Mouse (Mus musculus) urinary bladder, adult 18-20 months (tissue): ENCODE measurements around the gene Oxnad1.
"Not testable (repeated sequence)": the region's sequence is repeated elsewhere in the genome, so short reads cannot be mapped to it uniquely, and the experiment has no call there.

Experiments used
- DNase-seq, 2 experiments: peaks; one replicate each; pipeline ENCODE4 v3.0.0; 2022; ENCODE audit warnings: low spot score in 2 of 2, mixed read lengths in 2 of 2

Oxnad1 gene

DNA sequence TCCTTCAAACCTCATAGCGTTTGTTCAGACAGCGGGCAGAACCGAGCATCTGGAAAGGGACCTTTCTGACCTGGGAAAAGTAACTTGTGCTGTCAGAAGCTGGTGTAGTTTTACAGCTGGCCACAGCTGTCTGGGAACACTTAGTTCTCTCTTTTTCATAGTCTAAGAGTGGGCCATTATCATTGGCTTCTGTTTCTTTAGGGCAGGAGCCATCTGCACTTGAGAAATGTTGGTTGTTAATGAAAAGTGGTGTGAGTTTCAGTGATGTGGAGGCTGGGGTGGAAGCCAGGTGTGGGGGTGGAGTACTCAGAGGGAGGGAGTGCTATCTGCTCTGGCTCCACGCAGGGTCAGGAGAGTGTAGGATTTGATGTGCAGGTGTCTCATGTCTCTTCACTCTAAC, 6.0 kb downstream of the Oxnad1 start:
- DNase-seq: no peak

DNA sequence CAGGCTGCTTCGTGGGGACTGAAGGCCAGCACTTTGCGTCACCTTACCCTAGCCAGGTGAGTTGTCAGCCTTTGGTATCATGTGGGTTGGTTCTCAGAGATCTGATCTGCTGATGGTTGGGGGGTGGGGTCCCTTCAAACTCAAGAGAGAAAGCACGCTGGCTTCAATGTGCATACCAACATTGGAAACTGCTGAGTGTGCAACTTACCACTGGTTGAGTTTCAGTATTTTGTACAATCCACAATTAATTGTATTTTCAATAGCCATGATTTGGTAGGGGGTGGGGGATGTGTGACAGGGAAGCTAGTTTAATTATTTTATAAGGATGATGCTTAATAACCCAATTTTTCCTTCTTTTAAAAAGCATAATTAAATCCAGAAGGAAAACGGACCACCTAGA, 6.5 kb downstream of the Oxnad1 start:
- no peak for DNase-seq

DNA sequence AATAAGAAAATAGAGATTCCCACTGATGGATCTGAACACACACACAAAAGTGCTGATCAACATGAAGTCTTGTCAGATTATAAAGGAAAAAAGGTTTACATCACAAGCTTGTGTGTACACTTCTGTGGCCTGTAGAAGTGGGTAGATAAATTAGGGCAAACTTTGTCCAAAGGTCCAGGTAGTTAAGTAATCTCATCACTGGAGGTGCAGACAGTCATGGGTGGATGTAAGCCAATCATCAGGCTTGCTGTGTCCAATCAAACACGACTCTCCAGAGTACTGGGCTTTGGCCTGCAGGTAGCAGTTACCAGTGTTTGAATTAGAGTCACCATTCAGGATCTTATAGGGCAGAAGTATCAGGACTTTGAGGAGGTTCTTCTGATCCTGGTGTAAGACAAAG, 7.8 kb downstream of the Oxnad1 start:
- DNase-seq: no peak

DNA sequence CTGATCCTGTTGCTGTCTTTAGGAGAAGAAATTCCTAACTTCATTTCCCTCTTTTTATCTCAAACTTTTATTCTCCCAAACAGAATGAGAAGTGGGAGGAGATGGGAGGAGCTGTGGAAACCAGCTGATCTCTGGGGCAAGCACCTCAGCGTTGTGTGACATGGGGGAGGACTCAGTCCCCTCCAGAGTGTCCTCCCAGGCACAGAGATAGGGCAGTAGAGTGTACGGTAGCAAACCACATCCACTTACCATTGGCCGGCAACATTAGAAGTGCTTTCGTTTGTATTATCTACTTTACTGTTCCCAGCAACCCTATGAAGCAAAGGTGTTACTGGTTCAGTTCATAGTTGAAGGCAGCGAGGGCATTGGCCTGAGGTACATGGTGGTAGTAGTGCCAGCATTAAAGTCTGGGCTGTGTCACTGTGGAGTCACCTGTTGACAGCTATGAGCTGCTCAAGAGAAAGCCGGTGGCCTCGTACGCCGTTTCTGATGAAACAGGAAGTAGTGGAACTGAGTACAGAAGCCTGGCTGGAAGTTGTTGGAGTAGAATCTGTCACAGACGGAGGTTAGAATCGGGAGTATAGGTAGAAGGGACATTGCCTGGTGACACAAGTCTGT, 8.4 kb downstream of the Oxnad1 start:
- no peak for DNase-seq

DNA sequence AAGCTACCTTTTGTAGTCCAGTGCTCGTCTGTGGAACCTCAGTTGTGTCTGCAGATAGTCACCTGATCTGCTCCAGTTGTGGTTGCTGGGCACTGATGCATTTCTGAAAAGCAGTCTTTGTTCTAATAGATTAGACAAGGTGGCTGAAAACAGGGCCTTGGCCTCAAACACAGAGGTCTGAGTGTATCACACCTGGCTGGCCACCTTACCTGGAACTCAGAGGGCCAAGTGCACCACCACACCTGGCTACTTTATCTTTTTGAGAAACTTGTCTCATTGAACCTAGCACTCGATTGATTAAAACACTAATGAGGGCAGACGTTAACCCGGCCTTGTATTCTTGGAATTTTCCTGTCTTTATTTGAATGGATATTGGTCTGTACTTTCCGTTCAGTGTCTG, 10.5 kb downstream of the Oxnad1 start:
- DNase-seq: no peak

DNA sequence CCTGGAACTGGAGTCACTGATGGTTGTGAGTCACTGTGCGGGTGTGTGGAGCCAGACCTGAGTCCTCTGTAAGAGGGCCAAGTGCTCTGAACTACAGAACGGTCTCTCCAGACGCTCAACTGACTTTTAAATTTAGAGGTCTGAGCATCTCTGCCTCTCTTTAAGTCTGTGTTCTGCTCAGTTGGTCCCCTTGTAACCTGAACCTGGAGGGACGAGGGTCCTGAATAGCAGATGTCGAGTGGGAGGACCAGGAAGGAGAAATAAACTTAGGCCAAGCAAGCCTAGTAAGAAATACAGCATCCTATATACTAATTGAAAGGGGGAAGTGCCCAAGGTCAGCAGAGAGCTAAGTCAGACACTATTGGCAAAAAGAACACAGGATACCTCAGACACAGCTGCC, 11.6 kb downstream of the Oxnad1 start:
- DNase-seq: no peak

DNA sequence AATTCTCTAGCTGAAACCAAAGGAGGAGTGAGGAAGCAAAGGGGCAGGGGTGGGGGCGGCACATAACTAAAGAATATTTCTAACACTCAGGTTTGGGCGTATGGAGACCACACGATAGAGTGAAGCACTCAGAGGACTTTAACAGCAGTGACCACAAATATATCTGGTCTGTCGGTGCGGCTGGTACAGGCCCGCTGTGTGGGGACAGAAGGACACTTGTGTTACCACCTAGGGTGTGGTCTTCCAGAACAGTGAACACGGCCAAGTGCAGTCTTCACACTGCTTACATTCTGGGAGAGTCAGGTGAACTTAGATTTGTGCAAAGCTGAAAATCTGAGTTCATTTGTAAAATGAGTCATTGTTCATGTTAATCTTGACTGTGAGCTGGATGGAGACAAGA, 12.5 kb downstream of the Oxnad1 start:
- no peak for DNase-seq

DNA sequence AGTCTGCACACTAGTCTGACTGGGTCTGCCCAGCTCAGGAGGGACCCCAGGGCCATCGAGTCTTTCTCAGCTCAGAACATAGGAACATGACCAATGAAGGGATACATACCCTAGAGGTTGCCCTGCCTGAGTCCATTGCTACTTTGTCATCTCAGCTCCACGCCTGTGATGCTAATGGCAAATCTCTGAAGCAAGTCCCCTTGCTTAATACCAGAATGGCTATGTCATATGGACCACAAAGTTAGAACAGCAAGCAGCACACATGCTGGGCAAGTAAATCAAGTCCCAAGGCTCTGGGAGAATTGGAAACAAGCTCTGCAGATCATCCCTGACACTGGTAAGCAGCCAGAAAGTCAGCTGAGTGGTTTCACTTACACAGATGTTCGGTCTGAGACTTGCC, 13.8 kb downstream of the Oxnad1 start:
- DNase-seq: no peak

DNA sequence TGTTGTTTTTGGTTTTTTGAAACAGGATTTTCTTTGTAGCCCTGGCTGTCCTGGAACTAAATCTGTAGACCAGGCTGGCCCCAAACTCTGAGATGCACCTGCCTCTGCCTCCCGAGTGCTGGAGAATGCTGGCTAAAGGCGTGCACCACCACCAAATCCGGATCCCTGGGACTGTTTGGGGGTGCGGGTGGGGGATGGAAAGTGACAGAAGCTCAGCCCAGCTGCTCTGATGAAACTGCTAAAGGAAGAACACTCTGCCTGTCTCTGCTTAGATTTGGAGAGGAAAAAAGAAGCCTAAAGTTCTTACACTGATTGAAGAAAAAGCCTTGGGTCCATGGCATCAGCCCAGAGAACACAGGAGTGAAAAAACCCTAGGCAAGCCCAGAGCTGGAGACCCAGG, 18.4 kb downstream of the Oxnad1 start:
- no peak for DNase-seq

DNA sequence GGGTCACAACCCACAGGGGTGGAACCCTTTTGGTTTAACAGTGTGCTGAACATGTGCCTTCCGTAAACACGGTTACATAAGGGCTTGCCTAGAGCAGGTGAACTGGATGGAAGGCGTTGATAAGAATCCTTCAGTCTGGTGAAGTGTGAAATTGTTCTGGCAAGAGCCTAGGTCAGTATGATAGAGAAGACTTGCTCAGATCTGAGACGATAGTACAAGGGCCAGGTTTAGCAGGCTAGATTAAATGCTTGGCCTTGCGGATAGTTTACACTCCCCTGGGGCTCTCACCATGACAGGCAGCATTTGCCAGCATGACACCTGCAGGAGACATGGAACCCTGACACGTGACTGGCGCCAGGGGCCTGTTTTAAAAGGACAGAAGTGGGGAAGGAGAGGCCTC, 20.5 kb downstream of the Oxnad1 start:
- no peak for DNase-seq

DNA sequence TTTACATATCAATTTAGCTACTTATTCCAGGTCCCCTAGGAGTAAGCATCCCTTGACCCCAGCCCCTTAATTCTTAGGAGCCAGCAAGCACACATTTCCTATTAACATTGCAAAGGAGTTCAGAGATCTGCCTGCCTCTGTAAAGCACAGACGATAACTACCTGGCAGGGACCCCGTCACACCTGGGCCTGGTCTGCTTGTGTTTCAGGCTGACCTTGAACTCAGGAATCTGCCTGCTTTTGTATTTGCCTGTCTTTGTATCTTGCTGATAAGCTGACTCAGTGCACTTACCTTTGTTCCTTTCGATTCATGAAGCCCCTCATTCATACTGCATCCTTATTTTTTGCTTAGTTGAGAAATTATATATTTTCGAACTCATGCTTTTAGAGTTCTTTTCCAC, 21.7 kb downstream of the Oxnad1 start:
- DNase-seq: no peak

DNA sequence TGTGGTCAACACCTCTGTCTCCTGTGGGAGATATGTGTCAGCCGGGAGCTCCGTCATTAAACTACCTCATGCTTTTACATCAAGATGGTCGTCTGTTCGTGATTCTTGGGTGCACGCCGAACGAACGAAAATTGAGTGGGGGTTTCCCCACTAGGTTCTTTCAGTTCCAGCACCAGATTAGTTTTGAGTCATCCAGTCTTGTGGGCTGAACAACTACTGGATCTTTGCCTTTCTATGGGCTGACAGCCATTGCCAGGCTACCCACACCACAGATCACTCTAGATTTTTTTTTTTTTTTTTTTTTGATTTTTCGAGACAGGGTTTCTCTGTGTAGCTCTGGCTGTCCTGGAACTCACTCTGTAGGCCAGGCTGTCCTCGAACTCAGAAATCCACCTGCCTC, 26.9 kb downstream of the Oxnad1 start:
- not testable (repeated sequence) for DNase-seq

DNA sequence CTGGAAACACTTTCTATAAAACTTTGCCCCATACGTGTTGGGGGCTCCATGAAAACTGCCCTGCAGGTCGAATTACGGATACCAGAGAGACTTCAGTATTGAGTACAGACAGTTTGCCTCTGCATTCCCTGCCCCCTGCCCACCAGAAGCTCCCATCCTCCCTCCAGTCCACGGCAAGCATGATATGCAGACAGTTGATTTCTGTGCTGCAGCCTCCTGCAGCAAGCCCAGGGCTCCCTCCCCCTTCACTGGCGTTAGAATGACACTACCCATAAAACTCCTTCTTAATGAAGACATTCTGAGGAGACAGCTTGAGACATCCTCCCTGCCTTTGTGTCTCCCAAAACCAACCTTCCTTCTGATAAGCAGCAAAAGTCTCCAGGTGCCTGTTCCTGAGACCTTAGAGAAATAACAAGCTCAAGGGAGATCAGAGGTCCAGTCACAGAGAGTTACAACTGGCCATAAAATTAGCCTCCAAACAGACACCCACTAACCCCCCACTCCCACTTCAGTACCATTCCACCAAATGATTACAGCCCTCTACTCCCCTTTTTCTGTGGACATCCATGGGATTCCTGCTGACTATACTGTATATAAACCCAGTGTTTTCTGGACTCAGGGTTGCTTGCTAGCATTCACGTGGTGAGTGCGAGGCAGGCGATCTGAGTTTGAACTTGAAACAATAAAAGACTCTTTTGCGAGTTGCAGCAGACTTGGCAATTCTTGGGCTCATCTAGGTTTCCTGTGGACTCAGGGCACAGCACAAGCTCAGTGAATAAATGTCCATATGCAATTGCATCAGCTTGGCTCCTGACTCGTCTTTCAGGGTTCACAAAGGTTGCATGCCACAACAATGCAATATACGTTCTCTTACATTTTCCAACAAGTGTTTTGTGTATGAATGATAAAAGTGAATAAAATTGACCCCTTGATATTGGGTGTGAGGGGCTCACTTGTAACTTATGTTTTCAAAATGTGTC, 36.1 kb downstream of the Oxnad1 start:
- DNase-seq: no peak

DNA sequence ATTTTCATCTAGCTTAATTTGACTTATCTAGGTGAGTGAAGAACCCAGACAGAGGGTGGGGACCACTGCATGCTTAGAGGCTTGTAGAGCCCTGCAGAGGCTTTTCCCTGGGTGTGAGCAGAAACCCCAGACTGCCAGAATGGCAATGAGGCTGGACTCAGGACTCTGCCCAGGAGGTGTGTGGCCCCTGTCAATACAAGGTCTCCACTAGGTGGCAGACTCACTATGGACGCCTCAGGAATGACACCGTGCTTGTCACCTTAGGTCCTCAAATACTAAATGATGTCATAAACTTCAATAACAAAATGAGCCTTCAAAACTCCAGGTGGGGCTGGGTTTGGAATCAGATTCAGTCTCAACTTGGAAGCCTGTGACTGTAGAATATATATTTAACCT, 36.7 kb downstream of the Oxnad1 start:
- DNase-seq: no peak

DNA sequence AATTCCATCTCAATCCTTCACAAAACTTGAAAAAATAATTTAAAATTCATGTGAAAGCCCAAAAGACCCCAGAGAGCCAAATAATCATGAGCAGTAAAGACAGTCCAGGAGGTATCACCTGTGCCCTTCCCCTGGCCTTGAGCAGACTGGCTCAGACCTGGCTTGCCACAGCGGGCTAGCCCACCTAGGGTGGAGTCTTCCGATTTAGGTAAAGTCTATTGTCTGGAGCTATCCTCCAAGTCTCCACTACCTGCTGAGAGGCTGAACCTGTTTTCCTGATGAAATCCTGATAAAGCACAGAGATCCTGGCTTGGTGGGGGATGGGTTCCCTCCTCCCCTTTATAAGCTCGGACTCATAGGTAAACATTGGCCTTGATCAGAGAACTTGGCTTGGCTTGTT, 39.1 kb downstream of the Oxnad1 start:
- no peak for DNase-seq

DNA sequence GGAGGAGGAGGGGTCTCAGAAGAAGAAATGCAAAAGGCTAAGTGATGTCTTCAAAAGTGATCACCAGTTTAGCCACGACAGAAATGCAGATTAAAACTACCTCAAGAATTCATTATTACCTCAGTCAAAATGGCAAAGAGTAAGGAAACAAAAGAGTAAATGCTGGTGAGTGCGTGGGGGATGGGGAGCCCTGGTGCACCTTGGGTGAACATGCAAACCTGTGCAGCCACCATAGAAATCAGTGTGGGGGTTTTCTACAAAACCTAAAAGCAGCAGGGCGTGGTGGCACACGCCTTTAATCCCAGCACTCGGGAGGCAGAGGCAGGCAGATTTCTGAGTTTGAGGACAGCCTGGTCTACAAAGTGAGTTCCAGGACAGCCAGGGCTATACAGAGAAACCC, 40.1 kb downstream of the Oxnad1 start:
- not testable (repeated sequence) for DNase-seq

DNA sequence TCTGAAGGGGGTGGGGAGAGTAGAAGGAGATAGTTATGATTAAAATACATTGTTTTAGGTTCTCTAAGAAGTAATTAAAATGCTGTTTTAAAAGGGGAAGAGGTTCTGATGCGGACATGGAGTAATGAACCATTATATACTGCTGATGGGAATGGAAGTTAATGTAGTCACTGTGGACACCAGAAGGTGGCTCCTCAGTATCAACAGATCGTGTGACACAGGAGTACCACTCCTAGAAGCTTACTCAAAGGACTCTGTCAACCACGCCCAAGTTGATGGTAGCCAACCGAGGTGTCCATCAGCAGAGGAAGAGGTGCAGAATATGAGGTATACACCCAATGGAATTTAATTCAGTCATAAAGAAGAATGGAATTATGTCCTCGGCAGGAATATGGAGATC, 43.2 kb downstream of the Oxnad1 start:
- no peak for DNase-seq

DNA sequence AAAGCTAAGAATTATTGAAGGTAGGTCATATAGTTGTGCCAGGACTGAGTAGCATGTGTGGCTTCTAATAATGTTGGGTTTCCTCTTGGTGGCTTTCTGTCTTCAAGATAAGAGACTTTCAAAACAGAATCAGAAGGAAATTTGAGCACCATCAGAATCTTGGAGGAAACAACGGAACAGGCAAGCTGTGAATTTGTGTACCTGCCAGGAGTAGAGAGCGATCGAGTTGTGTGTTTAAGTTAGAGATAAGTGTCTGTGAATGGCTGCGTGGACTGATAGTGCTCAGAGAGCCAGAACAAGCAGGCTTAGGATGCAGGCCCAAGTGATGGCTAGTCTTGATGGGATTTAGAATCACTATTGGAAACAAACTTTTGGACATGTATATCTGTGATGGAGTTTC, 46.7 kb downstream of the Oxnad1 start:
- DNase-seq: no peak

DNA sequence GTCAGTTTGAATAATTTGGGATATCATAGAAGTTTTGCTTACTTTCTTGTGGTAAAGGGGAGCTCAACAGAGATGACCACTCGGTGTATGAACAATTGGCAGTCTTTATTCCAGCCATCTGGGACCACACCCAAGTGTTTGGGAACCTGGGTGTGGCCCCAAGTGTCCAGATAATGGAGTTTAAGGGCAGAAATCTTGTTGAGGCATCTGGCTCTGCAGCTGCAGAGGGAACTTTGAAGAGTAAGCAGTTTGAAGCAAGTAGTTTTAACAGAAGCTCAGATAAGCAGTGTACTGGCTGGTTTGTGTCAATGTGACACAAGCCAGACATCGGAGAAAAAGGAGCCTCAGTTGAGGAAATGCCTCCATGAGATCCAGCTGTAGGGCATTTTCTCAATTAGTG, 49.1 kb downstream of the Oxnad1 start:
- peak in 1 of 2 experiments; percentile 9 for DNase-seq

DNA sequence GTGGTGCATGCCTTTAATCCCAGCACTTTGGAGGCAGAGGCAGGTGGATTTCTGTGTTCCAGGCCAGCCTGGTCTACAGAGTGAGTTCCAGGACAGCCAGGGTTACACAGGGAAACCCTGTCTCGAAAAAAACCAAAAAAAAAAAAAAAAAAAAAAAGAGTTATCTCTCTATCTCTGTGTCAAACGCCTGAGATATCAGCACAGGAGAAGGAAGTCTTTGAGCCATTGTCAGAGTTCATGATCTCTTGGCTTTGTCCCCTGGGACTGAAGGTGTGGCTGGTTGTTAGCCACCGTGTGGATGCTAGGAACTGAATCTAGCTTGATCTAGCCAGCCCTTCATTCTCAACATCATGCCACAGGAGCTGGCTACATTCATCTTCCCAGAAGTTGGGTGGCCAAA, 51.3 kb downstream of the Oxnad1 start:
- not testable (repeated sequence) for DNase-seq

DNA sequence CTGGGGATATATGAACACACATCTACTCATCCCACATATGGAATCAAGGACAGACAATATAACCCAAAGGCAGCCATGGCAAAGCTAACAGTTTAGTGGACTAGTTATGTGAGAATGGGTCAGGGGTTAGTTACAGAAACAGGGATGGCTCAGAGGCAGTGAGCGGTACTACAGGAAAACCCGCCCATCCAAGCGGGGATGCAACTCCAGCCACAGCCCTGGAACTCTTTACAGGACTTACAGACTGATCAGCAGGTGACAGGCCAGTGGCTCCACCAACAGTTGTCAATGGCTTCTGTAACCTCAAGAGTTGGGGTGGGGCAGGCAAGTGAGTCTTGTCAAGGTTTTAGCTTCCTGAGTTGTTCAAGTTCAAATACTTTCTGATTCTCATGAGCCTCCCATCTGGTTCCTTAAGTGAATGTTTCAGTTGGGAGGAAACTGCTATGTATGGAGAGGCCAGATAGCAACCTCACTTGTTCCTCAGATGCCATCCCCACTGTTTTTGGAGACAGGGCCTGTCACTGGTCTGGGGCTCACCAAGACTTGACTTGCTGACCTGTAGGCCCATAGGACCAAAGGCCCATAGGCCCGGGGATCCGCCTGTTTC, 55.3 kb downstream of the Oxnad1 start:
- DNase-seq: no peak

DNA sequence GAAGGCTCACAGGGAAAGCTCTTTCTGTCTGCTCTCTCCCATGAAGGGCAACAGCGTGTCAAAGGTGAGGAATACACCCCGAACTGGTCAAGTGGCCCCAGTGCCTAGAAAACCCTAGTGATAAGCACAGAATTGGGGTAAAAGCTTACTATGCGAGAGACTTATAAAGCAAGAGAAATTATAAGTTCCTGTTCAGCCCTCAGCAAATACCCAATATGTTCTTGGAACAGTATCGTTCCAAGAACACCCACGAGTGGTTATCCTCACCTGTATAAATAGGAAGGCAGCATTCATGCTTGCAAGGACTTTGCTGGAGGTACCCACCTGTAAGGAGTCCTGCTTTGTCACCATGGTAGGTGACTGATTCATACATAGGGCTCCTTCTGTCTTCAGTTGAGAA, 56.5 kb downstream of the Oxnad1 start, which contains the start of gene Msmb:
Gene Msmb (plus strand): TSS at position 301 of the 400 bp plus-strand sequence.
- DNase-seq: no peak

DNA sequence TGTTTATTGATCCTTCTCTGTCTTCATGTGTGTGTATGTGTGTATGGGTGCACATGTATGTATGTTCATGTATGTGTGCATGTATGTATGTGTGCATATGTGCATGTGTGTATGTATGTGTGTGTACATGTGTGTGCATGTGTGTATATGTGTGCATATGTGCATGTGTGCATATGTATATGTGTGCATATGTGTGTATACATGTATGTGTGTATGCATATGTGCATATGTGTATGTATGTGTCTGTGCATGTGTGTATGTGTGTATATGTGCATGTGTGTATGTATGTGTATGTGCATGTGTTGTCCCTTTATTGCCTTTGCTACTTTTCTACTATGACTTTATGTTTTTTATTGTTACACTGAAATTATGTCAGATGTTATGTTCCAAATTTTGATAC, 59.6 kb downstream of the Oxnad1 start:
- DNase-seq: no peak
